Mouse (Mus musculus) kidney, embryonic 14.5 days (tissue): Measurements from ENCODE around the gene Mob3b. TPM values are rescaled to one million over a fixed set of nuclear protein-coding genes. Genes with fewer than 3 reads are reported as not detected.

Experiments used
- ATAC-seq: fragments of 200-750 bp; cut with Nextera tagmentation; 2 replicates; pipeline ENCODE4 v1.8.0; 2017; ENCODE audit warnings: moderate number of reproducible peaks, mild to moderate bottlenecking, moderate TSS enrichment, moderate library complexity; ENCODE audit not compliant: low FRiP score, low TSS enrichment
- H3K27ac ChIP-seq: fragments of 300-500 bp; sonication (generic); 2 replicates; pipeline ENCODE4 v1.5.1; 2014; ENCODE audit warnings: low read depth, mild to moderate bottlenecking, low read length, moderate library complexity, mixed read lengths
- H3K27me3 ChIP-seq: fragments of 300-500 bp; sonication (generic); 2 replicates; pipeline ENCODE4 v1.6.1; 2014; ENCODE audit warnings: mild to moderate bottlenecking, low read length; ENCODE audit not compliant: control insufficient read depth, insufficient read depth
- H3K36me3 ChIP-seq: fragments of 300-500 bp; sonication (generic); 2 replicates; pipeline ENCODE4 v1.6.1; 2014; ENCODE audit warnings: low read length, mixed read lengths; ENCODE audit not compliant: control insufficient read depth, insufficient read depth
- H3K4me1 ChIP-seq: fragments of 300-500 bp; sonication (generic); 2 replicates; pipeline ENCODE4 v1.6.1; 2014; ENCODE audit warnings: low read length, mixed read lengths; ENCODE audit not compliant: control insufficient read depth, insufficient read depth
- H3K4me2 ChIP-seq: fragments of 300-500 bp; sonication (generic); replicated peaks from 2 replicates; pipeline ENCODE4 v1.6.1; 2014; ENCODE audit warnings: low read depth, mild to moderate bottlenecking, low read length
- H3K4me3 ChIP-seq: fragments of 300-500 bp; sonication (generic); 2 replicates; pipeline ENCODE4 v1.5.1; 2014; ENCODE audit warnings: mild to moderate bottlenecking, low read length
- H3K9ac ChIP-seq: fragments of 300-500 bp; sonication (generic); 2 replicates; pipeline ENCODE4 v1.6.1; 2014; ENCODE audit warnings: low read depth, mild to moderate bottlenecking, low read length, moderate library complexity
- H3K9me3 ChIP-seq: fragments of 300-500 bp; sonication (generic); 2 replicates; pipeline ENCODE4 v1.6.1; 2016; ENCODE audit warnings: low read length; ENCODE audit not compliant: control insufficient read depth
- WGBS: fragments of 180-500 bp; shearing (Covaris S2); extraction: QIAGEN DNeasy Blood & Tissue Kit; methylation state at CpG from one replicate; pipeline ENCODE4 v1.1.7; 2014; 5-methylcytosine and 5-hydroxymethylcytosine counted together
- polyA plus RNA-seq: library from polyadenylated mRNA; unstranded; fragments of >200 nt; fragmentation: Nextera tagmentation; extraction: Ambion mirVana; gene quantifications from 2 replicates; pipeline ENCODE4 v1.2.1, GENCODE M21; 2014

The Mob3b gene
- polyA plus RNA-seq, 1 experiment from 2014 or later: 13.3 TPM

DNA sequence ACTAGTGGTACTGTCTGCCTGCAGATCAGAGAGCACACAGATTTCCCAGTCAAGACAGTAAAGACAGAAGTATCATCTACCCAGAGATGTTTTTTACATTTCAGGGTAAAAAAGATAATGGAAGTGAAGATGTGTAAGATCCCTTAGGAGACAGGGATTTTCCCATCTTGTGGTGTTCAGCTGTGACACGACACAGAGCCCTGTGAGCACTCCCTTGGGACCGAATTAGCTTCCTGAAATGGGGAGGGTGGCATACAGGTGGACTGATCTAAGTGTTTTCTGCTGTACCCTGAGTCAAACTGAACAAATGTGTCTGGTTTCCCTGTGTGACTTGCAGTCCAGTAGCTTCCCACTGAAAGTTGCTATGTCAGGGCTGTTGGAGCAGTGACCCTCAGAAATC lies 42.3 kb downstream of the Mob3b start:
- Histone ChIP-seq H3K27ac (no peak overlapping the region), H3K4me1 (0 out of 2 replicates have a peak, but pooled peaks cover 5% of the 10 kb centered on the region), H3K27me3 (no peaks in the 10 kb centered on the region), H3K9ac (no peak overlapping the region), H3K9me3 (no peaks in the 10 kb centered on the region), H3K36me3 (no peaks in the 10 kb centered on the region), H3K4me3 (no peak overlapping the region), H3K4me2 (no peak overlapping the region)
- no peak for ATAC-seq
- 81% methylated on average over 2 of the region's 2 CpGs for WGBS

DNA sequence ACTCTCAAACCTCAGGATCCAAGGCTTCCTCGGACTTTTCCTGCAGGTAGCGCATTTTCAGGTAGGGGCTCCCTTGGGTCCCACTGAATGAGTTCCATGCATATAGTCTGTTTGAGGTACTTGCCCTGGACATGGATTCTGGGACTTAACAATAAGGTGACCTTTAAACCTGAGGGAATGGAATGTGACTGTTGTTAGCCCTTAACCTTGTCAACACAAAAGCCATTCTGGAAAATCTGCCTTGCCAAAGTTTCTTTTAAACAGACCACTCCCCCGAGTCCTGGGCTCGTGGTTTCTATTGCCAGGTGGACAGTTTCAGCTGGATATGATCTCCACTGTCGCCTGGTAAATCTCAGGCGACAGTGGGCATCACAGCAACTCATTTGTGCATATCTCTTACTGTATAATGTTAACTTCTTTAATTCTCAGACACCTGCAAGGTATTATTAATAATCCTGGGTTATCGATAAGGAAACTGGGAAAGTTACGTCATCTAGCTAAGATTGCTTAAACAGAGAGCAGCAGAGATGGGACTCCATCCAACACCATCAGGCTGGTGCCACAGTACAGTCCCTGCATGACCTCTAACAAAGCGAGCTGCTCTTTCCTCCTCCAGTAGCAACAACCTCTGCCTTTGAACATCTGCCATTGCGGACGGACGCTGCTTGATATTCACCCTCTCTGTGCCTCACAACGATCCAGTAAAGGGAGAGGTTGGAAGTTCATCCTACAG lies 43.6 kb downstream of the Mob3b start:
- Histone ChIP-seq H3K4me3 (no peak overlapping the region), H3K27me3 (no peaks in the 10 kb centered on the region), H3K9ac (no peak overlapping the region), H3K9me3 (no peaks in the 10 kb centered on the region), H3K4me1 (0 out of 2 replicates have a peak, but pooled peaks cover 5% of the 10 kb centered on the region), H3K27ac (no peak overlapping the region), H3K36me3 (no peaks in the 10 kb centered on the region), H3K4me2 (no peak overlapping the region)
- no peak for ATAC-seq
- 62% methylated on average over 13 of the region's 13 CpGs for WGBS

DNA sequence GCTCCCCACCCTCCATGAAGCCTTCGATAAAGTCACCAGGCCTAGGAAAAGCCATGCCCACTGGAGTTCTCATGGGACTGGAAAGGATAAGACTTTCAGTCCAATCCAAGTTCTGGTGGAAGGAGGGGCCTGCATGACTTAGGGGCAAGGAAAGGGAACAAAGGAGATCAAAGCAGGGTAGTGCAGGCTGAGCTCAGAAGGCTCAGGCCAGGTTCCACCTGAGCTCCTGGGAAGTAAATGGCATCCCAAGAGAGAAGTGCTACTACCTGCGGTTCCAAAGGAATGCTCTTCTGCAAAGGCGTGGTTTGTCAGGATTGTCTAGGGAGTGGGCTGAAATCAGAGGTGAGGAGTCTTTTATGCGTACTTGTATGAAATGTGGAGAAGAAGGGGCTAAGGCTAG lies 44.8 kb downstream of the Mob3b start:
- H3K27ac ChIP-seq: no peak overlapping the region
- H3K27me3 ChIP-seq: no peaks in the 10 kb centered on the region
- no peaks in the 10 kb centered on the region for H3K9me3 ChIP-seq
- no peak overlapping the region for H3K9ac ChIP-seq
- no peaks in the 10 kb centered on the region for H3K36me3 ChIP-seq
- ATAC-seq: no peak
- 77% methylated on average over 4 of the region's 4 CpGs for WGBS
- 0 out of 2 replicates have a peak, but pooled peaks cover 5% of the 10 kb centered on the region for H3K4me1 ChIP-seq
- no peak overlapping the region for H3K4me3 ChIP-seq
- no peak overlapping the region for H3K4me2 ChIP-seq

DNA sequence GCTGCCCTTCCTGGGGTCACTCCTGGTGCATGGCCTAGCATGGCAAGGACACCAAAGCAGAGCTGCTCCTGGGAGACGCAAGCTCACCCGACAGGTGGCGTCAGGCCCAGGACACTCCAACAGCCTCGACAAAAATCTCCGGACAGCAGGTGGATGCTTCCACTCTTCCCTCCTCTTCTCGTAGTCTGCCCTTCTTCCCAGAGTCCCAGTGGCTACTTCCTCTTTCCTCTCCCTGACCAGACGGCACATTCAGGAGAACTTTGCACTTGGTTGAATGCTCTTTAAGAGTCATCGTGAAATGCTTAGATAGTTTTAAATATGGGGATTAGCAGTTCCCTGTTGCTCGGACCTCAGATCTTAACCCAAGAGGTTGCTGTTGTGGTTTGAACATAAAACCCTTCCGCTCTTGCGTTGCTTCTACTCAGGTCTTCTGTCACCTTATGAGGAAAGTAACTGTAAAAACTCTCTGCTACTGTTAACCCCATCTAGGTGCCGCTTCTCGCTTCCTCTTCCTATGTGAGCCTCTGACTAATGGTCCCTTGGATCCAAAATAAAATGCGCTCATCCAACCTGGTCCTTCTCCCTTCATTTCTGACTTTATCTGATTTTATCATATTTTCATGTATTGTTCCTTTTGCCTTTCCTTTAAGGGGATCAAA lies 52.0 kb downstream of the Mob3b start:
- Histone ChIP-seq H3K9me3 (no peaks in the 10 kb centered on the region), H3K4me2 (no peak overlapping the region), H3K36me3 (no peaks in the 10 kb centered on the region), H3K4me1 (peaks cover 8% of the 10 kb centered on the region), H3K9ac (no peak overlapping the region), H3K4me3 (no peak overlapping the region), H3K27ac (no peak overlapping the region), H3K27me3 (no peaks in the 10 kb centered on the region)
- no peak for ATAC-seq
- 83% methylated on average over 14 of the region's 14 CpGs for whole genome bisulfite sequencing

DNA sequence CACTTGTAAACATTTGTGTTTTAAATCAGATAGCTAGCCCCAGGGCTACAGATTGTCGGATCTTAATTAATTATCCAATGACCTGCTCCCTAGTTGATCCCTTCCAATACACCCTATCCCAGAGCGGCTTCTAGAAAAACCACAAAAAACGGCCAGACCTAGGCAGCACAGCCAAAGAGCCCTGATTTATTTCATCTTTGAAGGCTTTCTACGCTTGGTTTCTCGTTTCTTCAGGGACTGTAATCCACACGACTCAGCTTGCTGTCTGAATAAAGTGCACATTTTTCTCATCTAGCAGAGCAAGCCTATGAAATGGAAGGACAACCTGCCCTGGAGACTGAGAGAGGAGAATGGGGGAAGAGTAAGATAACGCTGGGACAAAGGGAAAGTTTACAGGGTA lies 56.1 kb downstream of the Mob3b start:
- Histone ChIP-seq H3K4me3 (no peak overlapping the region), H3K9ac (no peak overlapping the region), H3K9me3 (no peaks in the 10 kb centered on the region), H3K36me3 (no peaks in the 10 kb centered on the region), H3K27me3 (no peaks in the 10 kb centered on the region), H3K27ac (no peak overlapping the region), H3K4me2 (no peak overlapping the region), H3K4me1 (peaks cover 16% of the 10 kb centered on the region)
- WGBS: 15% methylated on average over 7 of the region's 7 CpGs
- ATAC-seq: peak; percentile 13; the same call in 1 of the 2 replicates

- Histone ChIP-seq H3K9me3 (no peaks in the 10 kb centered on the region), H3K27ac (no peak overlapping the region), H3K36me3 (no peaks in the 10 kb centered on the region), H3K4me1 (peaks cover 16% of the 10 kb centered on the region), H3K27me3 (no peaks in the 10 kb centered on the region), H3K4me2 (peak overlapping the region; percentile 41), H3K4me3 (peak overlapping the region; percentile 22), H3K9ac (no peak overlapping the region)
- peak; percentile 86 for ATAC-seq
- 10% methylated on average over 29 of the region's 29 CpGs for WGBS
Measured at GRCm38 (mm10) chr4:35099865-35100780, 57.2 kb downstream of the Mob3b start.

DNA sequence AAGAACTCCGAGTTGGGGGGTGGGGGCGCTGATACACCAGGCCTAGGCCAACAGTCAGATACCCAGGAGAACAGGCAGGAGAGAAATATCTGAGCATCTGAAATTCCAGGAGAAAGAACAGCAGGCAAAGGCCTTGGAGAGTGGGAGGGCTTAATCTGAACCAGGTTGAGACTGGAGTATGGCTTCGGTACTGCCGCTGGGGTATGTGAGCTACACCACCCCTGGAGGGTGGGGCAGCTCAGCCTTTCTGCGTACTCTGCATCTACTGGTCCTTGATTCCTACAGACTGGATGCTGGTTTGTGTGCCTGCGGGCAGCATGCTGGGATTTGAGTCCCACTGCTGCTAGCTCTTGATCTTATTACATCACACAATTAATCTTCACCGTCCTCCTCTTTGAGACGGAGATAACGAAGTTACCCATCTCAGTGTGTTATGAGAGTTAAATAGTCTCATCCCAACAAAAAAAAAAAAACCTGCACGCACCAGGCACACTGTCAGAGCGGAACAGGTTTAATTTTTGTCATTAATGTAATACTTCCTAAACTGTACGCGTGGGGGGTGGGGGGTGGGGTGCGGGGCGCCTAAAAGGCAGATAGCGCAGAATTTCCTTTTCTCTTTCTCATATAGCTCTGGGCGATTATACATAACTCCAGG lies 57.9 kb downstream of the Mob3b start:
- WGBS: 25% methylated on average over 17 of the region's 17 CpGs
- peaks cover 16% of the 10 kb centered on the region for H3K4me1 ChIP-seq
- H3K9ac ChIP-seq: no peak overlapping the region; the same call in 1 of the 2 replicates
- no peaks in the 10 kb centered on the region for H3K27me3 ChIP-seq
- no peaks in the 10 kb centered on the region for H3K9me3 ChIP-seq
- H3K4me2 ChIP-seq: peak overlapping the region; percentile 41
- no peak overlapping the region for H3K27ac ChIP-seq
- no peaks in the 10 kb centered on the region for H3K36me3 ChIP-seq
- 0 out of 2 replicates have a peak, but pooled peaks have one; percentile 10 for ATAC-seq
- peak overlapping the region; percentile 22 for H3K4me3 ChIP-seq

DNA sequence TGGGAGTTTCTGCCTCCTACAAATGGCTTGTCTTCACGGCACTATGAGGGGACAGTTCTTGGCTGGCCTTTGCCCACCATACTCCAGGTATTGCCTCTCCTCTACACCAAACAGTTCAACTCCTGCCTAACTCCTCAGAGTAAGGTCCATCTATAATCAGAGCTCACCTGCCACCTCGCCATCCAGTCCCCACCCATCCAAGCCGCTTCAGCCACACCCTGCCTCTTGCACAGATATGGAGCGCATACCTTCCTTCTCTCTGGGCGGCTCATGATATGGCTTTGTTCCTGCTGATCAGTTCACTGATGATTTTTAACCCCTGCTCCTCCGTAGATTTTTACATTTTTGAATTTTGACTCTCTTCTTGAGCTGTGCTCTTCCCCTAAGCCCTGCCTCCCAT lies 58.7 kb downstream of the Mob3b start:
- no peak for ATAC-seq
- WGBS: 90% methylated on average over 6 of the region's 6 CpGs

More for the DNA sequence above, 58.7 kb downstream of the Mob3b start:
- no peaks in the 10 kb centered on the region for H3K9me3 ChIP-seq
- H3K4me3 ChIP-seq: no peak overlapping the region
- H3K36me3 ChIP-seq: no peaks in the 10 kb centered on the region
- no peaks in the 10 kb centered on the region for H3K27me3 ChIP-seq
- no peak overlapping the region for H3K4me2 ChIP-seq
- peaks cover 16% of the 10 kb centered on the region for H3K4me1 ChIP-seq
- no peak overlapping the region for H3K9ac ChIP-seq
- no peak overlapping the region for H3K27ac ChIP-seq
